Mouse (Mus musculus): Measurements from ENCODE around the gene Crp.

DNA sequence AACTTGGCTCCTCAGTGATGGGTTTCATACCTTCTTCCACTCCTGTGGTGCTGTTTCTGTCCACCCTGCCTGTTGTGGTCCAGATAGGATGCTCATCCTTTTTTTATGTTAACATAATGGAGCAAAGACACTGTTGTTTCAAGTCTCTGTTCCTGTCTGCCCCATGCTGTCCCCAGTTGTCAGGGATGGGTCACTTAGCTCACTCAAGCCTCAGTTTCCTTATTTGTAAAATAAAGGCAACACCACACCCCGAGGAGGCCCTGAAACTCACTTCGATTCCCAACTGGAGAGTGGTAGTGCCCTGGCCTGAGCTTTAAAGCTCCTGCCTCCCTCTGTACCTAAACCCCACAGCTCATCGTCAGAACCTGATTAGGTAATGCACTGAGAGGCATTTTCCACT lies 40.6 kb upstream of the Crp start:
- TF ChIP-seq CTCF (conservative IDR thresholded peaks at IDR 0.05; ENCODE audit: insufficient read depth, insufficient read length, low read depth, low read length) (no peak), POLR2A (IDR thresholded peaks at IDR 0.05; ENCODE audit: low read depth, low read length) (no peak)

Measured in kidney, adult 2 months (tissue).